Mouse (Mus musculus) induced T-regulatory cell, adult 2 months (primary cell): ENCODE measurements around the gene Acp7.

ENCODE experiments used
- DNase-seq: peaks from one replicate; pipeline ENCODE4 v3.0.0-alpha.2; 2012; ENCODE audit warnings: low read depth

The Acp7 gene

DNA sequence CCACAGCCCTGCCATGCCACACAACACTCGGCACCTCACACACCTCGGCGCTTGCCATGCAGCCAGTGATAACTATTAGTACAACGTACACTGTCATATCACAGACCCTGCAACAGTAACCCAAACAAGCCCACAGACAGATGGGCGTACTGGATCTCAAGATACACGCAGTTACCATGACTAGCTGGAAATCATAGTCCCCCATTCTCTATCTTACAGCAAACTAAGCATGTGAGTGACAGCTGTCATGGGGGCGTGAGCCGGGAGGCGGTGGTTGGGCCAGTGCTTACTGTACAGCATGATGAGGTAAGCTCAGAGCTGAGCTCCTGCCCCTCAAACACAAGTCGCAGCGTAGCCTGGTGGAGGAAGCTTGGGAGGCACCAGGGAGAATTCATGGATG lies 55.5 kb downstream of the Acp7 start:
- DNase-seq: no peak

DNA sequence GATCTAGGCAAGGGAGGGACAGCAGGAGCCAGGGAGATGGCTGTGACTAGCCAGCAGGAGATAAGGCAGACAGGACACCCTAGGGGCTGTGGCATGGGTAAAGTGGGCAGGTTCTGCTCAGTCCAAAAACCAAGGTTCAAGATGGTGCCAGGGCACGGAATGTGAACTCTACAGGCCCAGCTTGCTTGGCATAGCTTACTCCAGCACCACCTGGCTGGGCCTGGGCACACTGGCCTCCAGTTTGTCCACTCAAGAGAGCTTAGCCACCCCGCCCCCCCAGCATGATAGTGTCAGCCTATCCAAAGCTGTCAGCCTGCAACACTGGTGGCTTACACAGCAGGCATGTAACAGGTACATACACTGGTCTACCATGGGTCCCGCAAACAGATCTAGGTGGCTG lies 57.9 kb downstream of the Acp7 start:
- DNase-seq: no peak

DNA sequence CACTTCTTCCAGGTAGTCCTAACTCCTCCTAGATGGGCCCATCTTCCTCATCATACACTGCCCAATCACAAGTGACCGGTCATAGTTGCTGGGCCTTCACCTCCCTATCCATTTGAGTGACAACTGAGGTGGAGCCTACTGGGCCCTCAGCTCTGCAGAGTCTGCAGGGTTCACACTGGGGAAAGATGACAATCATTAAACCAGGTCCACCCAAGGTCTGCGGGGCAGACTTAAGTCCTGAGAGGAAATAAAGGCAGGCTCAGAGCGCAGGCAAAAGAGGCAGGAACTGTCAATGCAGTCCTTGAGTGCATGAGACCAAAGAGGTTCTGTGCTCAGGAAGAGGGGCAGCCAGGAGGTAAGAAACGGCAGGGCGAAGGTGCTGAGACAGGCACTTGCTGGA lies 58.4 kb downstream of the Acp7 start:
- DNase-seq: no peak

DNA sequence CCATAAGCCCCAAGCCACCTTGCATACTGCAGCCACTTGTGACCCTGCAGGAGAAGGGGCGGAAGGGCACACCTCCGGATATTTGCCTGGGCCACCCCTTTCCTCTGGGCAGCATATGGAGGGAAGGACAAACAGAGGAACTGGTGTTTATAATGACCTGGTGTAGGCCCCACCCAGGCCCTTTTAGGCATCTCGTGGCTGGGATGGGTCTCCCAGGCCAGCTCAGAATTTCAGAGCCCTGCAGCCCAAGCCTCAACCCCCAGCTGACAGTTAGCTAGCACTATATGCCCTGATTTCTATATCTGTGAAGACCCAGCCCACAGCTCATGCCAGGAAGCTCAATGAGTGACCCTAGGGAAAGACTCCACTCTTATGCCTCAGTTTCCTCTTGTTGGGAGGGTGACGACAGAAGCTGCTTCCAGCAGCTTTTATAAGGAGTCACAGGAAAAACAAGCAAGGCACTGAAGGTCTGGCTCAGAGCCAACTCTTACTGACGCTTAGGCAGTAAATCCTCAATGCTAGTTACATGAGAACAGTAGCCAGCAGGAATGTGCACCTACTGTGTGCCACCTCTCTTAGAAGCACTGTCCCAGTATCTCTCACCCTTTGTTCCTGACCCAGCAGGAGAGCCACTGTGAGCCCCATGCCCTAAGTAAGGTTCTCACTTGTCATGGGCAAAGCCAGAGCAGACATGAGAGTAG lies 60.0 kb downstream of the Acp7 start:
- no peak for DNase-seq

DNA sequence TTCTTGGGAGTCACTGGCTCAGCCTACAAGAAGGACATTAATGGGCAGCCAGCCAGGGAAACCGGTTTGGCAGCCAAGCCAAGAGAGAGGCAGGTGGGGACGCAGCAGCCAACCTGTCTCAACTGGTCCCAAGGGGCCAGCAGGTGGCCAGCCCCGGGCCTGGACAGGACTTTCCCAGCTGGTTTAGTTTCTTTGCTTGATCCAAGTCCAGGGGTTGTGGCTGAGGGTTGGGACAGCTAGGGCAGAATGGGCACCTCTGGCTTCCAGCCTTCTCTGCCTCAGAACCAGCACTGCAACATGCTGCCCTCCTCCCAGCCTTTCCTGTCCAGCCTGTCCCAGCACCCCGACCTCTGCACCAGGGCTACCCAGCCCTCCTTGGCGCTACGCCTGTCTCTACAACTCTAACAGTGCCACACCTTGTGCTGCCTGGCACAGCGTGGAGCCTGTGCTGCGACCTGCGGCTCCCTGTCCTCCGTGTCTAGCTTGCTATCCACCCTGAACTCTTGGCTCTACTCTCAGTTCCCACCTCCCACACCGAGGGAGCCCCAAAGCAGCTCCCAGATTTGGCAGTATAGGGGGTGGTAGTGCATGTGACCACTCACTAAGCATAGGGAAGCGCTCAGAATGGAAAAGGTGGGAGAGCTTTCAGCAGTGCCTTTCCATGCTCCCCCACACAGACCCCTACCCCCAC lies 60.7 kb downstream of the Acp7 start:
- DNase-seq: no peak

DNA sequence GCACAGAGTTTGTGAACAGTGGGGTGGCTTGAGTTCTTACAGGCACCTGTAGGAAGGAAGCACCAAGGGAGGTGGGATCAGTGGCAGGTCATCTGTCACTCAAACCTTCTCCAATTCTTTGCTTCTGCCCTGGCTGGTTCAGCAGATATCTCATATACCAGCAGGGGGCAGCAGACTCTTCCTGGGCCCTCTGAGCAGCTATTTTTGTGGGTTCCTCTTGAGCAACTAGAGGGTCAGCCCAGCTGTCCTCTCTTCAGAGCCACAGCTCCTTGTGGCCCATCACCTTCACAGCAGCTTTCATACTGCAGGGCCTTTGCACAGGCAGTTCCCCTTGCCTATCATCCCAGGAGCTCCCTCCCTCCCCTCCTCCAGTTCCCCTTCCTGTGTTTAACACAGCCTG lies 62.9 kb downstream of the Acp7 start:
- peak; percentile 83 for DNase-seq

DNA sequence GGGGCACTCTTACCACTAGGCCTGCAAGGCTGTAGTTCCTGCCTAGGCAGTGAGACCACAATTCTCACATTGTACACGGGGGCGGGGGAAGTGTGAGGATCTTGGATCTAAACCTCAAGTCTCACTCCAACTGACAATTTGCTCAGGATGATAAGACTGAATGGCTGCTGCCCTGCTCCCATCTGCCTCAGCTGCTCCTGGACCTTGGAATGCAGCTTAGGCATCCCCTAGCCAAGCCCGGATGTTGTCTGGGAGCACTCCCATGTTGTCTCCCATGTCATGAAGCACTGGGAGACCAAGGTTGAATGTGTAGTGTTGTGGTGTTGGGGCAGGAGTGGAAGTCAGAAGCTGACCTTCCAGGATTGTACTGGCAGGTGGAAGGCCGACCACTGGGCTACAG lies 63.6 kb downstream of the Acp7 start:
- DNase-seq: no peak

DNA sequence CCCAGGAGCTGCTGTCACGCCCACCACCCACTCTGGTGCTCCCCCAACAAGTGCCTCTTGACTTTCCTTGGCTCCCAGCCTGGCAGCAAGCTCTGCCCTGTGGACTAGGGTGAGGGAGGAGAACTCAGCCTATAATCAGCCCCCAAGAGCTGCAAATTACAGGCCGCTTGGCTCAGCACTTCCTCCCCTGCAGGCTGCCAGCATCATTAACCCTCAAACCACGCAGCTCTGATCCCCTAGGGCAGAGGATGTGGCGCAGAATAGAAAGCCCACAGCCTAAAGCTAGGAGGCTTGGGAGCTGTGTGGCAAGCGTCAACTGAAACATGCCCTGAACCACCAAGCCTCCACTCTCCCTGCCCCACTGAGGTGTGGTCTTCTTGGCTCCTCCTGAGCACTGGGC lies 65.7 kb downstream of the Acp7 start:
- no peak for DNase-seq

DNA sequence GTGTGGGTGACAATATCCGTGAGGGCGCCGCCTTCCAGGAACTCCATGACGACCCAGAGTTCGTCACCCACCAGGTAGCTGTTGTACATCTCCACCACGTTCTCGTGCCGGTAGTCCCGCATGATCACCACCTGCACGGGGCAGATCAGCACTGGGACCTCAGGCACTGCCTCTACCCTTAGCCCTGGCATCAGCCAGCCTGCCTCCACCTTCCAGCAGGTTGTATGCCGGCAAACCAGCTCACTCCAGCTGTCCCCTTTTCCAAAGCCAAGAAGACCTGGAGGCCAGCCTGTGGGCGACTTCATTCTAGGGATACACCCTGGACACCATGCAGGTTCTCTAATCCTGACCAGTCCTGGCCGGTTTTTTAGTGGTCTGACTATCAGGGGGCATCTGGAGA lies 68.2 kb downstream of the Acp7 start:
- DNase-seq: no peak

DNA sequence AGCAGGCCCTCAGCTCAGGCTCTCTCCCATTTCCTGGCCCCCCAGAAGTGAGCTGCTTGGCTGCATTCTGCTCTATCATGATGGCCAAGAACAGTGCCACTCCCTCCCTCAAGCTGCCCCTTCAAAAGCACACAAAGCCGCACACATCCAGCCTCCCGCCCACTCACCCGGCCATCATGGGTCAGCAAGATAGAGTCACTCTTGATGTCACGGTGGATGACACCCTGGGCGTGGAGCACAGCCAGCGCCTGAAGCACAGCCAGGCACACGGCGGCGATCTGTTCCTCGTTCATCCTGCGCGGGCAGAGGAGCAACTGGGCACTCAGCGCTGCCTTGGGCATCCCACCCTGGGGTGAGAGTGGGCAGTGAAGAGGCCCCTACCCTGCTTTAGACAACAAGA lies 68.8 kb downstream of the Acp7 start:
- DNase-seq: no peak

DNA sequence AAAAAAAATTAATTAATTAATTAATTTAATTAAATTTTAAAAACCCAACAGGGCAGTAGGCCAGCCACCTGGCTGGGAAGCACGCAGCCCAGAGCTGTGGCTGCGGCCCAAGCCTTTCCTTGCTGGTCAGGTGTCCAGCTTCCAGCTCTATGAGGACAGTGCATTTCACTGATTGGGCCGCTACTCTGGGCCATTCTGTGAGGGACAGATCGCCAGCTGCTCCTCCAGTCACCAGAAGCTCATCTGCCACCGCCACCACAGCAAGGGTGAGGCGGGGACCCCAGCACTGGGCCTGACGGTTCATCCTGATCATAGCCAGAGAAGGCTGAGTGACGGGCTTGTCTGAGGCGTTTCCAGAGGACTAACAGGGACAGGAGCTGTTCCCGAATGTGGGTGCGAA lies 69.2 kb downstream of the Acp7 start:
- DNase-seq: no peak

DNA sequence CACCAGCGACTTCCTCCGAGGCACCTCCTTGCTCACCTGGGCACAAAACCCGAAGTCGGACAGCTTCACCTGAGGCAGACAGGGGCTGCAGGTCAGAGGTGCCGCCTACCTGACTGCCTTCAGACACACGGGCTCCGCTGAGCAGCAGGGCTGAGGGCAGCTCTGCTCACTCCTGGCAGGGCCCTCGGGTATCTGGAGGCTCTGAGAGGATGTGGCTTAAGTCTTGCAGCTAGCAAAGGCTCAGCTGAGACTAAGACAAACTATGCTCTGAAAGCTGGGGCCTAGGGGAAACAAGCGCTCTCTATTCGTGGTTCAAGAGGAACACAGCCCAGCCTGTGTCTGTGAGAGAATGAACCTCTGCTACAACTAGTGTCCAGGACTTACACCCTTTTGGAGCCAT lies 70.3 kb downstream of the Acp7 start:
- DNase-seq: no peak

DNA sequence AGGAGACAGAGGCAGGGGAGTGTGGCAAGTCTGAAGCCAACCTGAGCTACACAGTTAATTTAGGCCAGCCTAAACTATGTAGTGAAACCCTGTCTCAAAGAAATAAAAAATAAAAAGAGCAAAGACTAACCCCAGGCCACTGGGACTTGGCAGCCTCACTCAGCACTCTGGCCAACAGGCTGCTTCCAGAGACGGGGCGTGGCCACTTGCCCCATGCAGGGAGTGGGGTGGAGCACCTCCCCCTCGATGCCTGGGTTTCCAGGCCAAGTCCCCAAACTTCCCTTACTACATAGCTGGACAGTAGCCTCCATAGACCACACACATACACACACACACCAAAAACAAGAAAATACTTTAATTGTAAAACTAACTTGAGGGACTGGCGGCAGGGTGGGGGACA lies 72.6 kb downstream of the Acp7 start:
- no peak for DNase-seq

DNA sequence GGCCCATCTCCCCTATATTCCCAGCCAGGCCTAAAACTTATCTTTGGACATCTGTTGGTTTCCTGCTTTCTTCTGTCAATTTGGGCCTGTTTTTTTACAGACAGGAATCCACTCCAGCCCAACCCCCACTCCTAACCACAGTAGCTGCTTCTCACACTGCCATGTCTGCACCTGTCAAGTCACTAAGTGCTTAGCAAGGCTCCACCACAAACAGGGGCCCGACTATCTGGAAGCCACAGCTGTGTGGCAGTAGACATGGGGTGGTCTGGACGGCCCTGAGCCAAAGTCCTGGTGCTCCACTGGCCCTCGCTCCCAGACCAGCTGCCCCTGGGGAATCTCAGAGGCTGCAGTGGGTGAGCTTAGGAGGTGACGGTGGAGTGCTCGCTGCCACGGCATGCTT lies 73.4 kb downstream of the Acp7 start:
- no peak for DNase-seq
